Comparison of ENCODE assay signal across 8 mouse cellular contexts in the genomic region with DNA sequence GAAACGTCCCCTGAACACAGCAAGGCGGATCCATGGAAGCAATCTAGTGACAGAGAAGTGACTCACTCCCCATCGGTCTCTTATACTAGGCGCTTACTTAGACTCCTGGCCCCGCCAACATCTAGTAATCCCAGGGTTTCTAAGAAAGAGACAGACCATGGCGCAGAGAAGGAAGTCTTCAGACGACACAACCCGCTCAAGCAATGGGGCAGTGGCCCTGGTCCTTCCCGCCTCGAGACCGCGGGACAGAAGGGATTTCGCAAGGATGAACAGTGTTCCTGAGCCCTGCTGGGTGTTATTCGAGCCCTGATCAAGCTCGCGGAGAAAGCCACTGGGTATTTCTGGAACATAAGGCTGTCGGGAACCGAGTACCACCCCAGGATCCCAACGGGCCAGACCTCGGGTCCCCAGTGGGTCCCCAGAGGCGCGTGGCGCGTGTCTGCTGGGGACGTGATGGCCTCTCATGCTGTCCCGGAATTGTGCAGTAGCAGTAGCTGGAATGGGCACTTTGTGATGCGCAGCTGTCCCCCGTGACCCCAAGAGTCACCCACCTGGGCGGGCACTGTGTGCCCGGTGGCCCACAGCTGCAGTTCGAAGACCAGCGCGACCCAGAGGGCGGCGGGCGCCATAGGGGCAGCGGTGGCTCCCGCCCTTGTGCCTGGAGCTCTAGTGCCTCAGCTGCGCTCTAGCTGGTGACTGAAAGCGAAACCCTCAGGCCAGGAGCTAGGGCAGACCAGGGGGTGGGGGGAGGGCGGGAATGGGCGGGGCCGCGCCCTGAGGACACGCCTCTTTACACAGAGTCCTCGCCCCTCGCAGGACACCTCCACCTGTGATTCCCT. TPM values are rescaled to one million over a fixed set of nuclear protein-coding genes. Genes with fewer than 3 reads are reported as not detected.
DNase-seq lines count a peak whose midpoint lies in the region; ATAC-seq lines count a peak whose summit lies in the region.

A gene (minus strand): TSS at position 698 of the 839 bp plus-strand sequence.

- no peak within 1 kb of the TSS for H3K27ac ChIP-seq in forebrain, embryonic 11.5 days (ENCODE audit: low read depth, low read length)

- under 1% methylated on average over 45 of the region's 47 CpGs for WGBS in forebrain, embryonic 11.5 days
- under 1% methylated on average over 47 of the region's 47 CpGs for WGBS in large intestine, adult 2 months

- no peaks in the 10 kb centered on the region for H3K36me3 ChIP-seq in forebrain, embryonic 11.5 days (ENCODE audit: control insufficient read depth, insufficient read depth, low read length)
- H3K36me3 ChIP-seq in splenic B cell, adult 2 months (ENCODE audit: control insufficient read depth, insufficient read depth, low read length, poor library complexity, severe bottlenecking) = no peaks in the 10 kb centered on the region

- H3K4me2 ChIP-seq in forebrain, embryonic 11.5 days (ENCODE audit: low read depth, low read length, severe bottlenecking) = peak within 1 kb of the TSS; percentile 67

- H3K27me3 ChIP-seq in forebrain, embryonic 11.5 days (ENCODE audit: control insufficient read depth, insufficient read depth, low read length) = peaks cover 5% of the 10 kb centered on the region
- no peaks in the 10 kb centered on the region for H3K27me3 ChIP-seq in splenic B cell, adult 2 months (ENCODE audit: control insufficient read depth, insufficient read depth, low read length, poor library complexity, severe bottlenecking)

- peak; percentile 45 to 50 for DNase-seq in urinary bladder, adult 18-20 months (ENCODE audit: low spot score in 2 of 2)
- DNase-seq in urinary bladder, postnatal 10 days (ENCODE audit: low spot score) = no peak
- peak; percentile 55 for DNase-seq in forebrain, embryonic 11.5 days (ENCODE audit: low spot score)
- peak; percentile 54 for DNase-seq in heart, postnatal 25 days (ENCODE audit: low spot score)
- no peak for DNase-seq in large intestine, adult 2 months (ENCODE audit: low read depth, low spot score)
- DNase-seq in mesoderm, embryonic 11.5 days (ENCODE audit: low read depth, low spot score) = peak; percentile 45
- peak; percentile 86 for DNase-seq in splenic B cell, adult 2 months (ENCODE audit: low read depth, low spot score)
- no peak for DNase-seq in cerebellum, postnatal 36 days

- no peaks in the 10 kb centered on the region for H3K9me3 ChIP-seq in forebrain, embryonic 11.5 days (ENCODE audit: control insufficient read depth, low read length)

- H3K9ac ChIP-seq in forebrain, embryonic 11.5 days (ENCODE audit: low read length) = peak within 1 kb of the TSS; percentile 51

- H3K4me1 ChIP-seq in forebrain, embryonic 11.5 days (replicated peaks; ENCODE audit: control insufficient read depth, insufficient read depth, low read length) = 0 out of 2 replicates have a peak, but pooled peaks cover 2% of the 10 kb centered on the region

- peak within 1 kb of the TSS; percentile 35 for H3K4me3 ChIP-seq in forebrain, embryonic 11.5 days (ENCODE audit: low read depth, low read length)

- intact Hi-C loops in heart, postnatal 25 days (cut with DNase I) = no loop called here

- peak; percentile 83 for ATAC-seq in forebrain, embryonic 11.5 days (replicated peaks; ENCODE audit: low FRiP score)

RNA-seq across cellular contexts. Expression of the gene that starts here (rescaled TPM):
- 2.1 TPM in 2 replicates for polyA plus RNA-seq in forebrain, embryonic 11.5 days (2014; fragmentation: Nextera tagmentation; extraction: Ambion mirVana)
- 1 to 10 TPM; 5.3 to 5.5 TPM for total RNA-seq in heart, postnatal 25 days (2021)
- polyA plus RNA-seq in large intestine, adult 2 months (2012; rRNA removed) = 15.1 and 17.8 TPM in 2 replicates

Comparison
In these comparisons a context has a peak if more than half of its experiments do, and no peak if none do; other contexts are left out.
1. DNase-seq: peak in urinary bladder, adult 18-20 months (2 of 2), forebrain, embryonic 11.5 days (single experiment), heart, postnatal 25 days (single experiment), mesoderm, embryonic 11.5 days (single experiment) and splenic B cell, adult 2 months (single experiment); none in urinary bladder, postnatal 10 days (single experiment), large intestine, adult 2 months (single experiment) and cerebellum, postnatal 36 days (0 of 2).